Mouse (Mus musculus): ENCODE data around the gene Tmem115.
A peak's percentile ranks its signal among the peaks of the same experiment; 100 is the strongest.

Gene Tmem115

GRCm38 (mm10) chr9:107521711-107522399, 11.9 kb upstream of the Tmem115 start:
- no peak for DNase-seq (ENCODE audit: low spot score in 2 of 2)

- DNase-seq (ENCODE audit: low spot score in 2 of 2) = no peak
Observed at GRCm38 (mm10) chr9:107522400-107522711, 11.4 kb upstream of the Tmem115 start.

- peak; percentile 70 to 77 for DNase-seq (ENCODE audit: low spot score in 2 of 2)
Observed at GRCm38 (mm10) chr9:107526198-107527026, 7.3 kb upstream of the Tmem115 start.

GRCm38 (mm10) chr9:107534408-107535202, 860 bp downstream of the Tmem115 start:
- DNase-seq (ENCODE audit: low spot score in 2 of 2) = no peak

- DNase-seq (ENCODE audit: low spot score in 2 of 2) = no peak
Observed at GRCm38 (mm10) chr9:107538231-107538630, 4.5 kb downstream of the Tmem115 start.

- no peak for DNase-seq (ENCODE audit: low spot score in 2 of 2)
Observed at GRCm38 (mm10) chr9:107538711-107539110, 5.0 kb downstream of the Tmem115 start.

- DNase-seq (ENCODE audit: low spot score in 2 of 2) = no peak
Observed at GRCm38 (mm10) chr9:107539940-107540339, 6.2 kb downstream of the Tmem115 start.

GRCm38 (mm10) chr9:107540420-107540819, 6.7 kb downstream of the Tmem115 start:
- DNase-seq (ENCODE audit: low spot score in 2 of 2) = no peak

GRCm38 (mm10) chr9:107541005-107541404, 7.3 kb downstream of the Tmem115 start:
- no peak for DNase-seq (ENCODE audit: low spot score in 2 of 2)

- peak; percentile 95 to 97 for DNase-seq (ENCODE audit: low spot score in 2 of 2)
Observed at GRCm38 (mm10) chr9:107541474-107542351, 8.0 kb downstream of the Tmem115 start, which contains the start of the genes Cyb561d2 and Nprl2. Cyb561d2 (minus strand) TSS chr9:107542193. Nprl2 (plus strand) TSS chr9:107542226.

GRCm38 (mm10) chr9:107542352-107542686, 8.6 kb downstream of the Tmem115 start:
- DNase-seq (ENCODE audit: low spot score in 2 of 2) = no peak

GRCm38 (mm10) chr9:107542721-107543120, 9.0 kb downstream of the Tmem115 start:
- DNase-seq (ENCODE audit: low spot score in 2 of 2) = no peak

GRCm38 (mm10) chr9:107543299-107543698, 9.6 kb downstream of the Tmem115 start:
- DNase-seq (ENCODE audit: low spot score in 2 of 2) = no peak

- no peak for DNase-seq (ENCODE audit: low spot score in 2 of 2)
Observed at GRCm38 (mm10) chr9:107544196-107544700, 10.5 kb downstream of the Tmem115 start.

- DNase-seq (ENCODE audit: low spot score in 2 of 2) = no peak
Observed at GRCm38 (mm10) chr9:107544729-107545128, 11.0 kb downstream of the Tmem115 start.

- no peak for DNase-seq (ENCODE audit: low spot score in 2 of 2)
Observed at GRCm38 (mm10) chr9:107545199-107545598, 11.5 kb downstream of the Tmem115 start.

GRCm38 (mm10) chr9:107545602-107546001, 11.9 kb downstream of the Tmem115 start:
- DNase-seq (ENCODE audit: low spot score in 2 of 2) = peak; percentile 61 to 78

- DNase-seq (ENCODE audit: low spot score in 2 of 2) = peak; percentile 83 to 91
Observed at GRCm38 (mm10) chr9:107547026-107547425, 13.3 kb downstream of the Tmem115 start, which contains the start of gene Zmynd10. Zmynd10 (plus strand) TSS chr9:107547298.

- DNase-seq (ENCODE audit: low spot score in 2 of 2) = no peak
Observed at GRCm38 (mm10) chr9:107547957-107548356, 14.2 kb downstream of the Tmem115 start.

GRCm38 (mm10) chr9:107548820-107549219, 15.1 kb downstream of the Tmem115 start:
- no peak for DNase-seq (ENCODE audit: low spot score in 2 of 2)

Measured in frontal cortex, postnatal 36 days (tissue).